Mouse (Mus musculus): ENCODE measurements around the gene Clcn2.

- TF ChIP-seq USF1 (IDR thresholded peaks at IDR 0.05; ENCODE audit: low read depth) (no peak), CTCF (IDR thresholded peaks at IDR 0.05; ENCODE audit: control insufficient read depth, insufficient read depth, insufficient read length) (no peak), MAX (IDR thresholded peaks at IDR 0.05) (no peak), MYOG (IDR thresholded peaks at IDR 0.05; ENCODE audit: control insufficient read depth, extremely low read depth, insufficient read length) (no peak), MYOD1 (IDR thresholded peaks at IDR 0.05; ENCODE audit: control insufficient read depth, insufficient read length, low read depth) (no peak)
Measured at GRCm38 (mm10) chr16:20736823-20737222, 19.3 kb upstream of the Clcn2 start.
